Mouse (Mus musculus) ES-E14 (cell line): ENCODE data around the gene Smad3. TPM values are rescaled to one million over a fixed set of nuclear protein-coding genes. Genes with fewer than 3 reads are reported as not detected.
A peak's percentile ranks its signal among the peaks of the same experiment; 100 is the strongest.

ENCODE experiments used
- DNase-seq: peaks from one replicate; pipeline ENCODE4 v3.0.0-alpha.2; 2013; ENCODE audit warnings: low read depth, low spot score
- H3K27ac ChIP-seq: 2 replicates; pipeline ENCODE4 v1.5.1; 2012; ENCODE audit warnings: low read depth, mild to moderate bottlenecking, low read length, moderate library complexity, mixed read lengths; ENCODE audit not compliant: poor library complexity, insufficient read depth, severe bottlenecking
- H3K36me3 ChIP-seq: 2 replicates; pipeline ENCODE4 v1.6.1; 2012; ENCODE audit warnings: mild to moderate bottlenecking, low read length, moderate library complexity, mixed read lengths; ENCODE audit not compliant: control insufficient read depth, poor library complexity, insufficient read depth, severe bottlenecking
- H3K4me1 ChIP-seq, 2 experiments: fragments of 150-350 bp in 1 of 2; sonication (generic) in 1 of 2; 2 replicates each; pipeline ENCODE4 v1.6.1; 2012; ENCODE audit warnings: low read length in 2 of 2, mild to moderate bottlenecking in 1 of 2, mixed read lengths in 1 of 2; ENCODE audit not compliant: control insufficient read depth in 2 of 2, insufficient read depth in 2 of 2, poor library complexity in 1 of 2
- H3K4me3 ChIP-seq, 2 experiments: fragments of 150-350 bp in 1 of 2; sonication (generic) in 1 of 2; 2 replicates each; pipeline ENCODE4 v1.5.1; 2012; ENCODE audit warnings: low read length in 2 of 2, low read depth in 1 of 2, mild to moderate bottlenecking in 1 of 2, mixed read lengths in 1 of 2; ENCODE audit not compliant: insufficient read depth in 1 of 2, poor library complexity in 1 of 2, severe bottlenecking in 1 of 2
- H3K9ac ChIP-seq: 2 replicates; pipeline ENCODE4 v1.6.1; 2012; ENCODE audit warnings: low read depth, mild to moderate bottlenecking, low read length, mixed read lengths; ENCODE audit not compliant: poor library complexity, insufficient read depth, severe bottlenecking
- H3K9me3 ChIP-seq: fragments of 150-350 bp; sonication (generic); 2 replicates; pipeline ENCODE4 v1.6.1; 2012; ENCODE audit warnings: low read depth, mild to moderate bottlenecking, low read length; ENCODE audit not compliant: control insufficient read depth, insufficient read depth
- CHD2 ChIP-seq: IDR thresholded peaks from 2 replicates; pipeline ENCODE4 v1.6.1; 2014; ENCODE audit warnings: mild to moderate bottlenecking, low read depth, low read length, inconsistent platforms
- HCFC1 ChIP-seq: IDR thresholded peaks from 2 replicates; pipeline ENCODE4 v1.6.1; 2012; ENCODE audit warnings: low read length, inconsistent platforms, borderline replicate concordance; ENCODE audit not compliant: insufficient read depth
- MAFK ChIP-seq: IDR thresholded peaks from 2 replicates; pipeline ENCODE4 v1.6.1; 2014; ENCODE audit warnings: mild to moderate bottlenecking, low read depth, low read length, inconsistent platforms; ENCODE audit not compliant: insufficient read depth
- ZC3H11A ChIP-seq: IDR thresholded peaks from 2 replicates; pipeline ENCODE4 v1.6.1; 2012; ENCODE audit warnings: low read depth, mild to moderate bottlenecking, inconsistent platforms, low read length, borderline replicate concordance
- ZNF384 ChIP-seq: IDR thresholded peaks from 2 replicates; pipeline ENCODE4 v1.6.1; 2012; ENCODE audit warnings: low read depth, low read length, inconsistent platforms
- in situ Hi-C, 2 experiments: fragments of 600-800 bp; cut with MboI; formaldehyde crosslinking; loops; one replicate each; pipeline ENCODE4 v1.15.1; 2025; ENCODE audit warnings: low sequenced_read_pairs in 2 of 2, inconsistent platforms in 1 of 2; ENCODE audit not compliant: unreplicated experiment in 2 of 2
- total RNA-seq: library from RNA; depleted of rRNA; stranded (reverse); fragments of 300-350 nt; gene quantifications from 2 replicates; pipeline ENCODE4 v1.2.3, GENCODE M21; 2012

Smad3 gene
- total RNA-seq, 1 experiment, result 15.2 TPM

GRCm38 (mm10) chr9:63610841-63611366, 146.9 kb downstream of the Smad3 start:
- Histone ChIP-seq H3K36me3 (no peaks in the 10 kb centered on the region; the same call in 1 of the 2 replicates), H3K9ac (no peak overlapping the region), H3K27ac (no peak overlapping the region), H3K4me1 (peaks cover 2 to 6% of the 10 kb centered on the region in 2 experiments; a peak in 3 of 4 replicates), H3K9me3 (no peaks in the 10 kb centered on the region), H3K4me3 (no peak overlapping the region)
- in situ Hi-C loops, result no loop called here
- no peak for DNase-seq
- TF ChIP-seq ZC3H11A (no peak), CHD2 (no peak), ZNF384 (no peak)

GRCm38 (mm10) chr9:63610231-63610630, 147.6 kb downstream of the Smad3 start:
- Histone ChIP-seq H3K9me3 (no peaks in the 10 kb centered on the region), H3K4me1 (peaks cover 2 to 6% of the 10 kb centered on the region in 2 experiments; a peak in 3 of 4 replicates), H3K36me3 (no peaks in the 10 kb centered on the region; the same call in 1 of the 2 replicates), H3K27ac (no peak overlapping the region), H3K4me3 (no peak overlapping the region), H3K9ac (no peak overlapping the region)
- TF ChIP-seq MAFK (no peak), HCFC1 (no peak), CHD2 (no peak), ZC3H11A (peak; percentile 5; the same call in 1 of the 2 replicates), ZNF384 (no peak)
- no peak for DNase-seq
- in situ Hi-C loops, result no loop called here

GRCm38 (mm10) chr9:63609776-63610175, 148.0 kb downstream of the Smad3 start:
- in situ Hi-C loops, result no loop called here
- Histone ChIP-seq H3K9ac (no peak overlapping the region), H3K9me3 (no peaks in the 10 kb centered on the region), H3K36me3 (no peaks in the 10 kb centered on the region; the same call in 1 of the 2 replicates), H3K27ac (no peak overlapping the region), H3K4me1 (peaks cover 2 to 6% of the 10 kb centered on the region in 2 experiments; a peak in 3 of 4 replicates), H3K4me3 (no peak overlapping the region)
- TF ChIP-seq MAFK (no peak), ZNF384 (no peak), ZC3H11A (no peak), HCFC1 (no peak), CHD2 (no peak)
- no peak for DNase-seq

DNA sequence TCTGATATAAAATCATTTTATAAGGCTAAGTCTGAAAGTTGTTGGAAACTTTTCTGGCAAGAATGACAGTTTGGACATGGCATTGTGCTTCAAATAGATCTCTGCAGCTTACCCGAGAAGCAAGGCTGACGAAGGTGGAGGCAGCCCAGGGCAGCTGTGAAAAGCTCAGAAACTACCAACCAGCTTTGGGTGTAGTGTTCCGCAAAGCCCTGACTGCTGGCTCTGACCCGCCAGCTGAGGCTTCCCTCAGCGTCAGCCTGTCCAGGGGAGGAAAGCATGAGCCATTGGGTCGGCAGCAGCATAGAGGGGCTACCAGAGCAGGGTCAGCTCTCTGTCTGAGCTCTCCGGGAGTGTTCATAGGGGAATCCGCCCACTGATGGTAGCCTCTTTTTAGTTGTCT, 148.5 kb downstream of the Smad3 start:
- no peak for DNase-seq
- H3K36me3 ChIP-seq, result no peaks in the 10 kb centered on the region; the same call in 1 of the 2 replicates
- H3K4me3 ChIP-seq, result no peak overlapping the region
- no peak for TF ChIP-seq CHD2
- no peak for TF ChIP-seq HCFC1
- no peak for TF ChIP-seq ZC3H11A
- no peak for TF ChIP-seq MAFK
- TF ChIP-seq ZNF384, result no peak
- peaks cover 2 to 6% of the 10 kb centered on the region in 2 experiments; a peak in 3 of 4 replicates for H3K4me1 ChIP-seq
- in situ Hi-C loops, result no loop called here
- H3K27ac ChIP-seq, result no peak overlapping the region
- H3K9me3 ChIP-seq, result no peaks in the 10 kb centered on the region
- no peak overlapping the region for H3K9ac ChIP-seq
